Mouse (Mus musculus) limb, embryonic 13.5 days (tissue): Measurements from ENCODE around the gene Dpm2. TPM values are rescaled to one million over a fixed set of nuclear protein-coding genes. Genes with fewer than 3 reads are reported as not detected.

Source experiments
- ATAC-seq: fragments of 200-750 bp; cut with Nextera tagmentation; 2 replicates; pipeline ENCODE4 v1.8.0; 2017; ENCODE audit warnings: low read depth, moderate number of reproducible peaks, moderate TSS enrichment; ENCODE audit not compliant: low FRiP score
- H3K27ac ChIP-seq: fragments of 300-500 bp; sonication (generic); 2 replicates; pipeline ENCODE4 v1.5.1; 2015; ENCODE audit warnings: inconsistent platforms, mild to moderate bottlenecking, moderate library complexity
- H3K27me3 ChIP-seq: fragments of 300-500 bp; sonication (generic); 2 replicates; pipeline ENCODE4 v1.6.1; 2015; ENCODE audit warnings: mild to moderate bottlenecking, inconsistent platforms
- H3K36me3 ChIP-seq: fragments of 300-500 bp; sonication (generic); 2 replicates; pipeline ENCODE4 v1.6.1; 2015; ENCODE audit warnings: inconsistent platforms, mild to moderate bottlenecking, moderate library complexity
- H3K4me1 ChIP-seq: fragments of 300-500 bp; sonication (generic); 2 replicates; pipeline ENCODE4 v1.6.1; 2015; ENCODE audit warnings: inconsistent platforms
- H3K4me2 ChIP-seq: fragments of 300-500 bp; sonication (generic); replicated peaks from 2 replicates; pipeline ENCODE4 v1.6.1; 2015; ENCODE audit warnings: inconsistent platforms, mild to moderate bottlenecking, moderate library complexity
- H3K4me3 ChIP-seq: fragments of 300-500 bp; sonication (generic); 2 replicates; pipeline ENCODE4 v1.5.1; 2015; ENCODE audit warnings: moderate library complexity, mild to moderate bottlenecking, inconsistent platforms
- H3K9ac ChIP-seq: fragments of 300-500 bp; sonication (generic); 2 replicates; pipeline ENCODE4 v1.6.1; 2015; ENCODE audit warnings: mild to moderate bottlenecking, inconsistent platforms
- H3K9me3 ChIP-seq: fragments of 300-500 bp; sonication (generic); 2 replicates; pipeline ENCODE4 v1.6.1; 2016; ENCODE audit warnings: inconsistent platforms
- WGBS: fragments of 180-500 bp; shearing (Covaris S2); methylation state at CpG from one replicate; pipeline ENCODE4 v1.1.7; 2015; 5-methylcytosine and 5-hydroxymethylcytosine counted together
- polyA plus RNA-seq: library from polyadenylated mRNA; unstranded; fragments of >200 nt; fragmentation: Nextera tagmentation; extraction: Ambion mirVana; gene quantifications from 2 replicates; pipeline ENCODE4 v1.2.1, GENCODE M21; 2015

Gene Dpm2
- polyA plus RNA-seq, 1 experiment from 2014 or later = 111 TPM

GRCm38 (mm10) chr2:32621517-32621859, 50.8 kb downstream of the Dpm2 start, which contains the start of gene Ak1:
Gene Ak1, plus strand, starts transcription at chr2:32621758.
- no peak for ATAC-seq
- Histone ChIP-seq H3K4me3 (no peak within 1 kb of the TSS), H3K27ac (peak within 1 kb of the TSS; percentile 92), H3K27me3 (no peaks in the 10 kb centered on the region), H3K36me3 (peaks cover 25% of the 10 kb centered on the region), H3K9me3 (peaks cover 4% of the 10 kb centered on the region; the same call in 1 of the 2 replicates), H3K4me1 (peaks cover 64% of the 10 kb centered on the region), H3K4me2 (peak within 1 kb of the TSS; percentile 23), H3K9ac (peak within 1 kb of the TSS; percentile 51)
- 28% methylated on average over 7 of the region's 7 CpGs for WGBS

Other genes with a start within 250 kb of the Dpm2 start
- gene Ciz1, start 218.5 kb upstream of the Dpm2 start, polyA plus RNA-seq = 49.8 and 54.9 TPM in 2 replicates
- gene Dnm1, start 217.5 kb upstream of the Dpm2 start, polyA plus RNA-seq = 32.4 and 32.5 TPM in 2 replicates
- 45.8 and 48.7 TPM in 2 replicates for gene 1110008P14Rik, start 188.9 kb upstream of the Dpm2 start, polyA plus RNA-seq
- 0.27 and 0.36 TPM in 2 replicates for gene Lcn2, start 182.6 kb upstream of the Dpm2 start, polyA plus RNA-seq
- 29.8 and 30.1 TPM in 2 replicates for gene Ptges2, start 175.0 kb upstream of the Dpm2 start, polyA plus RNA-seq
- gene Naif1, start 120.4 kb upstream of the Dpm2 start, polyA plus RNA-seq = 5.7 and 5.9 TPM in 2 replicates
- 22.8 and 22.9 TPM in 2 replicates for gene Slc25a25, start 119.4 kb upstream of the Dpm2 start, polyA plus RNA-seq
- gene Fam102a, start 35.5 kb upstream of the Dpm2 start, polyA plus RNA-seq = 10.4 and 10.9 TPM in 2 replicates
- 1.8 and 2.5 TPM in 2 replicates for gene Pip5kl1, start 3.9 kb downstream of the Dpm2 start, polyA plus RNA-seq
- 0.19 and 0.23 TPM in 2 replicates for gene 9430097D07Rik, start 4.8 kb downstream of the Dpm2 start, polyA plus RNA-seq
- 37.2 and 39.5 TPM in 2 replicates for gene St6galnac4, start 16.2 kb downstream of the Dpm2 start, polyA plus RNA-seq
- gene St6galnac6, start 28.9 kb downstream of the Dpm2 start, polyA plus RNA-seq = 29.5 and 29.7 TPM in 2 replicates
- 42.0 and 49.8 TPM in 2 replicates for gene Ak1, start 50.9 kb downstream of the Dpm2 start, polyA plus RNA-seq
- 43.5 and 45.6 TPM in 2 replicates for gene Eng, start 75.7 kb downstream of the Dpm2 start, polyA plus RNA-seq
- 34.3 and 35.4 TPM in 2 replicates for gene Fpgs, start 133.3 kb downstream of the Dpm2 start, polyA plus RNA-seq
- 106 and 112 TPM in 2 replicates for gene Cdk9, start 142.2 kb downstream of the Dpm2 start, polyA plus RNA-seq
- 21.2 and 22.9 TPM in 2 replicates for gene Sh2d3c, start 150.2 kb downstream of the Dpm2 start, polyA plus RNA-seq
- 0.51 TPM in 1 of 2 replicates, not detected in the other for gene 6330409D20Rik, start 170.2 kb downstream of the Dpm2 start, polyA plus RNA-seq
- gene Tor2a, start 186.4 kb downstream of the Dpm2 start, polyA plus RNA-seq = 72.7 and 74.5 TPM in 2 replicates
- gene Ttc16, start 204.8 kb downstream of the Dpm2 start, polyA plus RNA-seq = 0.37 and 0.61 TPM in 2 replicates
- gene Ptrh1, start 204.9 kb downstream of the Dpm2 start, polyA plus RNA-seq = 5.2 and 6.7 TPM in 2 replicates
- 1.3 TPM in 2 replicates for gene Cfap157, start 213.6 kb downstream of the Dpm2 start, polyA plus RNA-seq